Mouse (Mus musculus): ENCODE measurements around the gene Lgalsl. TPM values are rescaled to one million over a fixed set of nuclear protein-coding genes. Genes with fewer than 3 reads are reported as not detected.

The Lgalsl gene
- total RNA-seq, 2 experiments from 2014 or later: 80.7 to 86.3 TPM

GRCm38 (mm10) chr11:20793676-20794075 lies 37.2 kb downstream of the Lgalsl start:
- Histone ChIP-seq H3K4me3 (no peak overlapping the region), H3K27ac (no peak overlapping the region)
- DNase-seq (ENCODE audit: extremely low spot score in 1 of 2, low spot score in 2 of 2): no peak
- intact Hi-C loops (cut with DNase I): loop anchor here (1.0 to 10.0 kb wide), 4 partner anchors 97 to 661 kb away; no protein-coding TSS in a partner anchor
- no peak for TF ChIP-seq CTCF (IDR thresholded peaks at IDR 0.05)

- no peak for DNase-seq (ENCODE audit: extremely low spot score in 1 of 2, low spot score in 2 of 2)
- H3K4me3 ChIP-seq: no peak overlapping the region
- no peak overlapping the region for H3K27ac ChIP-seq
- intact Hi-C loops (cut with DNase I): loop anchor here (10.0 kb wide), 1 partner anchor 662 kb away; no protein-coding TSS in a partner anchor
- no peak for TF ChIP-seq CTCF (IDR thresholded peaks at IDR 0.05)
Measured at GRCm38 (mm10) chr11:20792667-20793066, 38.2 kb downstream of the Lgalsl start.

GRCm38 (mm10) chr11:20791334-20791733 lies 39.5 kb downstream of the Lgalsl start:
- intact Hi-C loops (cut with DNase I): loop anchor here (10.0 kb wide), 1 partner anchor 663 kb away; no protein-coding TSS in a partner anchor
- H3K27ac ChIP-seq: no peak overlapping the region
- no peak overlapping the region for H3K4me3 ChIP-seq
- no peak for TF ChIP-seq CTCF (IDR thresholded peaks at IDR 0.05)
- DNase-seq (ENCODE audit: extremely low spot score in 1 of 2, low spot score in 2 of 2): no peak

DNA sequence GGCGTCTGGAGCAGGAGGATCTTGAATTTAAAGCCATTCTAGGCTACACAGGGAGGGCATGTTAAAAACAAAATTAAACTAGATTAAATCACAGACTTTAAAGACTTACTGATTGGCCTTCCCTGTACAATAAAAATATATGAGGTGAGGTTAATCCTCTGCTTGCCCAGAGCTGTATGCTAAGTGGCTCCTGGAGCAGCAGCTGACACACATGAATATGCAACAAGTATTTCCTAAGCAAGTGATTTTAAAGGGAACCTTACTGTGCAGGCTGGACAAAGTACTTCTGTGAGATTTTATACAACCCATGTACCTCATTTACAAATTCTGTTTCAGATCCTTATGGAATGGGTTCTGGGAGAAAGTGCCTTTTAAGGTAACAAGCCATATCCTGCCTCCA lies 41.8 kb downstream of the Lgalsl start:
- no peak for DNase-seq (ENCODE audit: extremely low spot score in 1 of 2, low spot score in 2 of 2)
- Histone ChIP-seq H3K27ac (no peak overlapping the region), H3K4me3 (no peak overlapping the region)
- intact Hi-C loops (cut with DNase I): no loop called here
- TF ChIP-seq CTCF (IDR thresholded peaks at IDR 0.05): no peak

- Histone ChIP-seq H3K27ac (no peak overlapping the region), H3K4me3 (no peak overlapping the region)
- TF ChIP-seq CTCF (IDR thresholded peaks at IDR 0.05): no peak
- intact Hi-C loops (cut with DNase I): no loop called here
- DNase-seq (ENCODE audit: extremely low spot score in 1 of 2, low spot score in 2 of 2): no peak
Measured at GRCm38 (mm10) chr11:20788070-20788469, 42.8 kb downstream of the Lgalsl start.

- Histone ChIP-seq H3K27ac (no peak overlapping the region), H3K4me3 (no peak overlapping the region)
- no peak for DNase-seq (ENCODE audit: extremely low spot score in 1 of 2, low spot score in 2 of 2)
- no peak for TF ChIP-seq CTCF (IDR thresholded peaks at IDR 0.05)
- intact Hi-C loops (cut with DNase I): no loop called here
Measured at GRCm38 (mm10) chr11:20786191-20786590, 44.7 kb downstream of the Lgalsl start.

DNA sequence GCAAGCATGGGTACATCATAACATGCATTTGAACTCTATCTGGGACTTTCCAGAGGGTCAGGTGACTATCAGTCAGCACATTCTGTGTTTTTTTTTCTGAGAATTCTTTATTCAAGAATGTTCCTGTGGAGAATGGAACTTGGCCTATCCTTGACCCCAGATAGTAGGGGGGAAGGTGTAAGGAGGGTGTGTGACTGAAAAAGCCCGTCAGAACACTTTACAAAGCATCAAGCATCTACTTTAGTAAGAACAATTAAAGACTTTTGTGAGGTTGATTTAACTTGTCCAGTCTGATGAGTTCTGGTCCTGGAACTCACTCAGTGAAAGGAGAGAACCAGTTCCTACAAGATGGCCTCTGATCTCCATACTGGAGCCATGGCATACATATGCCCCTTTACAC lies 45.7 kb downstream of the Lgalsl start:
- Histone ChIP-seq H3K27ac (no peak overlapping the region), H3K4me3 (no peak overlapping the region)
- DNase-seq (ENCODE audit: extremely low spot score in 1 of 2, low spot score in 2 of 2): no peak
- TF ChIP-seq CTCF (IDR thresholded peaks at IDR 0.05): no peak
- intact Hi-C loops (cut with DNase I): no loop called here

DNA sequence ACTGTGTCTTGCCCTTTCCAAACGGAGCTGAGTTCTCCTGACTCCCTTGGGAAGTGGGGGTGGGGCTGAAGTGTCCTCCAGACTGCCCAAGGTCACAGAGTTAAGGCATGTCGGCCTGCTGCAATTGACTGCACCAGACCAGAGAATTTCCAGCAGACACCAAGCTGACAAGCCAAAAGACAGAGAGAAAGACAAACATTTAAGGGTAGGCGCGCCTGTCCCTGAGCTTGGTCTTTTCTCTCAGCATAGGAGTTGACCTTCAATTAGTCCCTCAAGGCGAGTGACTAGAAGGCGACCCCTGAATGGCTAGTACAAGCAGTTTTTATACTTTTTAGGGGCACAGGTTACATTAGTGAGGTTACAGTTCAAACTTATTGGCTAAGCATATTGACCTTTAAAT lies 46.1 kb downstream of the Lgalsl start:
- no peak for TF ChIP-seq CTCF (IDR thresholded peaks at IDR 0.05)
- no peak for DNase-seq (ENCODE audit: extremely low spot score in 1 of 2, low spot score in 2 of 2)
- Histone ChIP-seq H3K27ac (no peak overlapping the region), H3K4me3 (no peak overlapping the region)
- intact Hi-C loops (cut with DNase I): no loop called here

GRCm38 (mm10) chr11:20783467-20783866 lies 47.4 kb downstream of the Lgalsl start:
- no peak for DNase-seq (ENCODE audit: extremely low spot score in 1 of 2, low spot score in 2 of 2)
- TF ChIP-seq CTCF (IDR thresholded peaks at IDR 0.05): no peak
- Histone ChIP-seq H3K4me3 (no peak overlapping the region), H3K27ac (no peak overlapping the region)
- intact Hi-C loops (cut with DNase I): no loop called here

GRCm38 (mm10) chr11:20782620-20783019 lies 48.2 kb downstream of the Lgalsl start:
- no peak for TF ChIP-seq CTCF (IDR thresholded peaks at IDR 0.05)
- H3K27ac ChIP-seq: no peak overlapping the region
- no peak for DNase-seq (ENCODE audit: extremely low spot score in 1 of 2, low spot score in 2 of 2)
- intact Hi-C loops (cut with DNase I): no loop called here
- H3K4me3 ChIP-seq: no peak overlapping the region

DNA sequence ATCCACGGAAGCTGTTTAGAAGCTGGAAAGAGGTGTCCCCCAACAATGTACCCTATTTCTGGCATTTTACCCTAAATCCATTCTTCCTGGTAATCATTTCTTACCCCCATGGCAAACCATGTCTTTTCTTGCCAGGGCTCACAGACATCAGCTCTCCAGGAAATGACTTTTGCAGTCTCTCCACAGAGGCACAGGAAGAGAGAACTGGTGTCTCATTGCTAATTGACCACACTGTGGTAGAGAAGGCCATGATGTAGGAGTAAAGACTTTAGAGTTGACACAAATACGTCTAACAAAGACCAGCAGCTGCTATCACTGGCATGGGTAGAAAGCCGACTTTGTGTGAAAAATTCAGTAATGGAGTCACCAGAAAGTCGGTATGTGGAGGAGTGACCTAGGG lies 50.5 kb downstream of the Lgalsl start:
- no peak for TF ChIP-seq CTCF (IDR thresholded peaks at IDR 0.05)
- intact Hi-C loops (cut with DNase I): no loop called here
- H3K27ac ChIP-seq: no peak overlapping the region
- H3K4me3 ChIP-seq: no peak overlapping the region
- no peak for DNase-seq (ENCODE audit: extremely low spot score in 1 of 2, low spot score in 2 of 2)

DNA sequence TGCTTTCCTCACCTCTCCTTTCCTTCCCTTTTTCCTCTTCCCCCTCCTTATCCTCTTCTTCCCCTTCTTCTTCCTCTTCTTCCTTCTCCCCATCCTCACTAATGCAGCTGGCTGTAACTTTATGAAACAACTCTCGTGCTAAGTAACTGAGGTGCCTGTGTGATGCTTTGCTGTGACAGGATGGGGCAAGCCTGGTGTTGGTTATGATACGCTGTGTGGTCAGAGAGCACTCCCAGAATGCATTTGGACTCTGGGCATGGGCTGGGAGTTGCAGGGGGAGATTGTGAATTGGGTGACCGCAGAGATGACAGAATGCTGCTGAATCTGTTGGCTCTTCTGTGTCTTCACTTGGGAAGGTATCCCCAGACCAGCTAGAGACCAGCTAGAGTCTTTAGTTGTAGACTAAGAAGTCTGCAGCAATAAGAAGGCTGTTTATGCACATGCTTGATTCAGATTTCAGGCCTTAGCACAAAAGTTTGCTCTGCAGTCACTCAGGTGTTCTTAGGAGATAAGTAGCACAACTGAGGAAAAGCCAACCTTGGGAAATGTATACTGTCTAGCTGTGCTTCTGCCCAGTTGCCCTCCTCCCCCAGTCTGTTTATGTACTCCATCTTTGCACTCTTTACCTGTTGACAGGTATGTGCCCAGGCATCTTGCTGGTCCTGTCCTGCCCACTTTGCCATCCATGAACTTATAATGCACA lies 51.8 kb downstream of the Lgalsl start:
- no peak for DNase-seq (ENCODE audit: extremely low spot score in 1 of 2, low spot score in 2 of 2)
- Histone ChIP-seq H3K4me3 (no peak overlapping the region), H3K27ac (no peak overlapping the region)
- intact Hi-C loops (cut with DNase I): no loop called here
- TF ChIP-seq CTCF (IDR thresholded peaks at IDR 0.05): no peak

DNA sequence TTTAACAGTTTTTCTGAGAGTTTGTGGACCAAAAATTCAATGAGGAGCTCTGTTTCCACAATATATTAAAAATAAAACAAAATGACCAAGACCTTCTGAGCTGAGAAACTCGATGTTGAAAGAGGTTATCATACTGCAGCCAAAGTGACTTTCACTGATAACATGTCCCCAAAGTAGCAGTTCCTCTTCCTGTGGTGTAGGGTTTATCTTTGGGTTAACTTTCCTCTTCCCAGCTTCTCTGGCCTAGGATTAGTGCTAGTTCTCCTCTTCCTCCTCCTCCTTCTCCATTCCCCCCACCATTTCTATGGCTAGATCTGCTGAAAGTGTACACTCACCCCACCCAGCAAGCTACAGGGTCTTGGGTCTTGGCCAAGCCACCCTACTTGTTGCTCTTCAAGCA lies 52.6 kb downstream of the Lgalsl start:
- Histone ChIP-seq H3K4me3 (no peak overlapping the region), H3K27ac (no peak overlapping the region)
- intact Hi-C loops (cut with DNase I): no loop called here
- DNase-seq (ENCODE audit: extremely low spot score in 1 of 2, low spot score in 2 of 2): no peak
- no peak for TF ChIP-seq CTCF (IDR thresholded peaks at IDR 0.05)

Data from left cerebral cortex, adult 2 months (tissue).